Mouse (Mus musculus) gastrocnemius, postnatal 36 days (tissue): ENCODE data around the gene Map3k19. TPM values are rescaled to one million over a fixed set of nuclear protein-coding genes. Genes with fewer than 3 reads are reported as not detected.

Experiments used
- DNase-seq, 2 experiments: peaks; one replicate each; pipeline ENCODE4 v3.0.0; 2022
- intact Hi-C: fragments of 180-260 bp; cut with DNase I; formaldehyde crosslinking; loops from one replicate; pipeline ENCODE4 v1.15.1; 2025
- total RNA-seq, 2 experiments: library from RNA; stranded (reverse); gene quantifications; 2 replicates each; pipeline ENCODE4 v1.2.3; 2021

The Map3k19 gene
- total RNA-seq, 2 experiments from 2014 or later, result not detected

DNA sequence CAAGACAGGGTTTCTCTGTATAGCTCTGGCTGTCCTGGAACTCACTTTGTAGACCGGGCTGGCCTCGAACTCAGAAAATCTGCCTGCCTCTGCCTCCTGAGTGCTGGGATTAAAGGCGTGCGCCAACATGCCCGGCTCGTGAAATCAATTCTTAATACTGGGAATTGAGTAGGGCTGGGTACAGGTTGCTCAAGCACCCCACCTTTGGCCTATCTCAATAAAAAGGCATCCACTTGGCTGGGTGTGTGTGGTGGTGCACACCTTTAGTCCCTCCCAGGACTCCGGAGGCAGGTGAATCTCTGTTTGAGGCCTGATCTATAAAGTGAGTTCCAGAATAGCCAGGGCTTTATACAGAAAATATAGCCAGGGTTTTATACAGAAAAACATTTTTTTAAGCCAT is 46.2 kb downstream of the Map3k19 start:
- DNase-seq, result no peak
- intact Hi-C loops, result no loop called here

- intact Hi-C loops, result no loop called here
- no peak for DNase-seq
These were observed 51.9 kb downstream of the Map3k19 start for GRCm38 (mm10) chr1:127802916-127803315.

DNA sequence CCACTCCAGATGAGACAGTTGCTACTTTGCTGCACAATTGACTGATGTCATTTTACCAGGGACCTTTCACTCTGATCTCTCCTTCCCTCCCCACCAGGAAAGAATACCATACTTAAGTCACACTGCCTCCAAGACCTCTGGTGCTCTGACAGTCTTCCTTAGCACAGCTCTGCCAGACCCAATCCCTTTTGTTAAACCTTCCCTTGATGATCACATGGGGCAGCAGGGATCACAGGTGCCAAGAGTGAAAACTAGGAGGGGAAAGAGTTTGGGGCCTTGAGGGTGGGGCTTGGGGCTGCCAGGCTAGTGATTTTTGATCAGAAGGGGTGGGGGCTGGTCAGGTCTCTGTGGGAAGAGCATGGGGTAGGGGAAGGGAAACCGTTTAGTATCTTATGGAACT is 58.1 kb downstream of the Map3k19 start:
- no peak for DNase-seq
- intact Hi-C loops, result no loop called here

GRCm38 (mm10) chr1:127796341-127796740 is 58.5 kb downstream of the Map3k19 start:
- DNase-seq, result no peak
- intact Hi-C loops, result no loop called here

GRCm38 (mm10) chr1:127795087-127795769 is 59.6 kb downstream of the Map3k19 start:
- intact Hi-C loops, result no loop called here

GRCm38 (mm10) chr1:127793459-127793858 is 61.4 kb downstream of the Map3k19 start:
- no peak for DNase-seq
- intact Hi-C loops, result no loop called here

More at GRCm38 (mm10) chr1:127795087-127795769, 59.6 kb downstream of the Map3k19 start:
- no peak for DNase-seq

DNA sequence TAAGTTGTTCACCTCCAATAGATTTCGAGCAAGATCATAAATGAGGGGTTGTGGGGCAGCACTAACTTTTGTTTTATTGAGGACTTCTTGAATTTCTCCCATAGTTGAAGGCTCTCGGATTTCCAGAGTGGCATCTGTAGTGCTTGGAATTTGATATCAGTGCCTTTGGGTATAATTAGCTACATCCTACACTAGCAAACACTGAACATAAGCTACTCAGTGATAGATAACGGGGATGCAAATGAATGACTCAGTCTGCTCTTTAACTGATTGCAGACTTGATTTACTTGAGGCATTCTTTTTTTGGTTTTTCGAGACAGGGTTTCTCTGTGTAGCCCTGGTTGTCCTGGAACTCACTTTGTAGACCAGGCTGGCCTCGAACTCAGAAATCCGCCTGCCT is 65.9 kb downstream of the Map3k19 start:
- intact Hi-C loops, result no loop called here
- no peak for DNase-seq

- intact Hi-C loops, result no loop called here
- DNase-seq, result no peak
These were observed 68.9 kb downstream of the Map3k19 start for GRCm38 (mm10) chr1:127785882-127786281.

GRCm38 (mm10) chr1:127783862-127784261 is 71.0 kb downstream of the Map3k19 start:
- DNase-seq, result no peak
- intact Hi-C loops, result no loop called here

DNA sequence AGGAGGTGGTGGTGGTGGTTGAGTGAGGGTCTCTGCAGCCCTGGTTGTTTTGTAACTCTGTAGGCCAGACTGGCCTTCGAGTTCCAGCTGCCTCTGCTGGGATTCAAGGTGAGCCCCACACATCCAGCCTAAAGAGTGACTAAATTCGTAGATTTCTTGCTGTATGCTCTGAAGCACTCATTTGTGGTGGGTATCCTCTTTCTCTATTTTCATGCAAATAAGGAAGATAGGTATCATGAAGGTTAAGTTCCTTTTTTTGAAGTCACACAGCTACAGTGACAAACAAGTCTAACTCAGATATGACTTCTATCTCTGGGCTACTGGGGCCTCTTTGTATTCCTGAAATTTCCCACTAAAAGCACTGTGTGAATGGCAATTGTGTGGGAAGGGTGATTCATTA is 74.0 kb downstream of the Map3k19 start:
- intact Hi-C loops, result no loop called here
- no peak for DNase-seq

DNA sequence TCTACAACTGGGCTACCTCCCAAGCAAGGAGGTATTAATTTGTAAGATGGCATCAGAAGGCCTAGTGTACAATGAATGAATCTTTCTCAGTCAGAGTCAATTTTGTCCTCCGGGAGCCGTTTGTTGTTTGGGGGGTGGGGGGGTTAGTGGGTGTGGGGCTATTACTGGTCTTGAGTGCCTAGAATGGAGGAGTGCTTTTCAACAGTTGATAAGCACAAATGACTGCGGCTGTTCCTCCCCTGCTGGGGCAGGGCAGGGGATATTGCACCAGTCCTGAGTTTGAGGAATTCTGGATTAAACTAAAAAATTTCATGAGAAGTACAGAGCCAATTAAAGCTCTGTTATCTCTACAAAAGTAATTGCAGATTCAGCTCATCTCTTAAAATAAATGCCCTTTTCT is 74.7 kb downstream of the Map3k19 start:
- intact Hi-C loops, result no loop called here
- DNase-seq, result no peak

DNA sequence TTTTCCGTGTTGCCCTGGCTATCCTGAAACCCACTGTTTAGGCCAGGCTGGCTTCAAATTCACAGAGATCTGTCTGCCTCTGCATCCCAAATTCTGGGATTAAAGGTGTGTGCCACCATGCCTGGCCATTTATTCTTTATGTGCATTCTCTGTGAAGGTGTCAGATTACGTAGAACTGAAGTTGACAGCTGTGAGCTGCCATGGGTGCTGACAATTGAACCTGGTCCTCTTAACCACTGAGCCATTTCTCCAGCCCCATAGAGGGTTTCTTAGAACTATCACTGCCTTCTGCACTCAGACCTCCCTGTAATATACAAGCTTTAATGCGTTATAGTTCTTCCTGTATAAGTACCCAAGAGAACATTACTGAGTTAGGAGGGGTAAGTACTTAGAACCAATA is 76.2 kb downstream of the Map3k19 start:
- no peak for DNase-seq
- intact Hi-C loops, result no loop called here

DNA sequence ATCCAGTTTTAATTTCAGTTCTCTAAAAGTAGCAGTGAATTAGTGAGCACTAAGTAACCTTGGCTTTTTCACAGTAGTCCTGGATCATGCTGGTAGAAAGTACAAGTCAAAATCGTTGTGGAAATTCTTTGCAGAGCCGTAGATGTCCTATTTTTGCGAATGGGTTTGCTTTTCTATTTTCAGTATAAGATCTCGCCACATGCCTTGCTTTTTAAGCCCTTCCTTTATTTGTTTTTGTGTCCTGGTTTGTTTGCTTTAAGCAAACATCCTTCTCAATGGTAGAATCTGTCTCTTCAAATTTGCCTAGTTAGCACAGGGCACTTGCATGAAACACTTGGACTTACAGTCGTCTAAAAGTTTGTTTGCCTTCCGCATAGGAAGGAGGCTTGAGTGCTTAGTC is 78.6 kb downstream of the Map3k19 start:
- no peak for DNase-seq
- intact Hi-C loops, result no loop called here

- DNase-seq, result no peak
- intact Hi-C loops, result no loop called here
These were observed 79.6 kb downstream of the Map3k19 start for GRCm38 (mm10) chr1:127775206-127775720.

- DNase-seq, result peak in 1 of 2 experiments; percentile 37
- intact Hi-C loops, result no loop called here
These were observed 80.3 kb downstream of the Map3k19 start for GRCm38 (mm10) chr1:127774501-127774880.

DNA sequence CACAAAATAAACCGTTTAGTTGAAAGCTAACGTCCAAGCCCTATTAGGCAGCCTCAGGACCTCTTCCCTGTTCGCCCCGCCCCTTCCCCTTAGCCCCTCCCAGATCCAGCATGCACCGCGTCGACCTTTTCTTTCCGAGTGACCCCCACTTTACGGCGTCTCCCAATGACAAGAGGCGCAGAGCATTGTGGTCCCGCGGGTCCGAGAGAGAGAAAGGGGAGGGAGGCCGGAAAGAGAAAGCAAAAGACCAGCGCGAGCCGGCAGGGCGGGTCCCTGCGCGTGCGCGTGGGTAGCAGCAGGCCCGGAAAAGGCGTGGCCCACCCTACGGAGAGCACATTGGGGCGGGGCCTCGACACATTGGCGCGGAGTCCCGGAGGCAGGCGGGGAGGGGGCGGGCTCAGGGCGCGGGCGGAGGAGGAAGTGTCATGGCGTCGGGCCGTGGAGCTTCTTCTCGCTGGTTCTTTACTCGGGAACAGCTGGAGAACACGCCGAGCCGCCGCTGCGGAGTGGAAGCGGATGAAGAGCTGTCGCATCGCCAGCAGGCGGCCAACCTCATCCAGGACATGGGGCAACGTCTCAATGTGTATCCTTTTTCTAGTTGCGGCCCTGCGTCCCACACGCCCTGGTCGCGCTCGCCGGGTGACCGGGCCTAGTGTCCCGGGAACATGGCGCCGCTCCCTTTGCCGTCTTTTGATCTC is 80.9 kb downstream of the Map3k19 start, which contains the start of gene Ccnt2:
Gene Ccnt2 (plus strand): TSS at position 362 of the 698 bp plus-strand sequence.
- intact Hi-C loops, result no loop called here
- DNase-seq, result peak; percentile 95 to 99

DNA sequence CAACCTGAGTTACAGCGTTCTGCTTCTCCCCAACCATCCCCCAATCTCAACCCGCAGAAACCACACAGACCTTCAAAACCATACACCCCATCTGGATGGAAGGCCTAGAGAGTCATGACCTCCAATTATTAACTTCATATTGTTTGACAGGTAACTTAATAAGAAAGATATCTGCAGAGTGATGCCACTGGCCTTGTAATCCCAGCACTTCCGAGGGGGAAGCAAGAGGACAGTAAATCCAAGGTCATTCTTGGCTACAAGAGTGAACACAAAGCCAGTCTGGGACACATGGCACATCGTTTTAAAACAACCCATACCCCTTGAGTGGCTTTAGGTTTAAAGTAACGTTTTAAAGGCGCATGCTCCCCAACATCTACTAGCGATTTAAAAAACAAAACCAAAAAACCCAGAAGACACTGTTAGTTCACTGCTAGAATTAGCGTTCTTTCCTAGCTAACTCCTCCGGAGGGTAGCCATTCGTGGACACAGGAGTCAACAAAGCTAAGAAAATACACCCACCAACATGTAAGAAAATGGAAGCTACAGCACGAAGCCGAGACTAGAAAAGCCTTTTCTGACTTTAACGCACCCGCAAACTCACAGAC is 81.5 kb downstream of the Map3k19 start:
- intact Hi-C loops, result no loop called here
- no peak for DNase-seq

DNA sequence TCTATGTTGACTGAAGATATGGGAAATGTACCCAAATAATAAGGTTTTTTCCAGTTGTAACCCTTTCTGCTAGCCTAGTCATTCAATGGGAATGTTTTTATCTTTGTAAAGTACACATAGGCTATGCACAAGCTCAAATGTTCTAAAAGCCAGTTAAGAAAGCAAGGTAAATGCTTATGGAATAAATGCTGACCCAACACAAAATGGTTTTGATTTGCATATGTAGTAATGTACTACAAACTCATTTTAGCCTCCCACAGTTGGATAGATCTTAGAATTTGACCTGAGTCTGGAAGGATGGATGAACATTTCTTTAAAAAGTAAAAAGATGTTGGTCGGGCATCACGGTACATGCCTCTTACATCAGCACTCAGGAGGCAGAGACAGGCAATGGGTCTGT is 88.1 kb downstream of the Map3k19 start:
- DNase-seq, result no peak
- intact Hi-C loops, result no loop called here

GRCm38 (mm10) chr1:127765468-127765867 is 89.4 kb downstream of the Map3k19 start:
- no peak for DNase-seq
- intact Hi-C loops, result loop anchor here (2.0 kb wide), 1 partner anchor 269 kb away; no protein-coding TSS in a partner anchor
